Comparison of ENCODE assay signal across 9 mouse cellular contexts in genomic region chr15:82040650-82041049, GRCm38 (mm10). TPM values are rescaled to one million over a fixed set of nuclear protein-coding genes. Genes with fewer than 3 reads are reported as not detected.
DNase-seq lines count a peak whose midpoint lies in the region; ATAC-seq lines count a peak whose summit lies in the region.
"Had no signal": no experiment of that assay in that cellular context is flagged by ENCODE, and none has a peak within 500 bp of the region (broad histone marks: within the 10 kb centered on the region; RNA-seq: fewer than 3 reads in every experiment).

No protein-coding gene starts in this region.

- H3K4me3 ChIP-seq in heart, embryonic 12.5 days = no peak overlapping the region
- no peak overlapping the region for H3K4me3 ChIP-seq in embryonic facial prominence, embryonic 11.5 days (ENCODE audit: low read depth, low read length)

- 89% methylated on average over 1 of the region's 1 CpGs for WGBS in heart, embryonic 12.5 days
- WGBS in embryonic facial prominence, embryonic 11.5 days = 100% methylated on average over 1 of the region's 1 CpGs

- H3K9me3 ChIP-seq in heart, embryonic 12.5 days (replicated peaks) = no peaks in the 10 kb centered on the region
- no peaks in the 10 kb centered on the region for H3K9me3 ChIP-seq in embryonic facial prominence, embryonic 11.5 days (replicated peaks; ENCODE audit: control insufficient read depth, low read length)

- H3K4me1 ChIP-seq in heart, embryonic 12.5 days (replicated peaks) = peaks cover 6% of the 10 kb centered on the region
- no peaks in the 10 kb centered on the region for H3K4me1 ChIP-seq in embryonic facial prominence, embryonic 11.5 days (ENCODE audit: control insufficient read depth, insufficient read depth, low read length)

- no peak for ATAC-seq in heart, embryonic 12.5 days (ENCODE audit: insufficient number of reproducible peaks, low FRiP score)
- ATAC-seq in embryonic facial prominence, embryonic 11.5 days (replicated peaks; ENCODE audit: insufficient number of reproducible peaks, low FRiP score, low TSS enrichment, low read depth) = no peak

- no peaks in the 10 kb centered on the region for H3K27me3 ChIP-seq in heart, embryonic 12.5 days (replicated peaks)
- H3K27me3 ChIP-seq in embryonic facial prominence, embryonic 11.5 days (ENCODE audit: control insufficient read depth, insufficient read depth, low read length) = no peaks in the 10 kb centered on the region

- H3K27ac ChIP-seq in heart, embryonic 12.5 days (ENCODE audit: poor library complexity, severe bottlenecking) = no peak overlapping the region
- no peak overlapping the region for H3K27ac ChIP-seq in embryonic facial prominence, embryonic 11.5 days (replicated peaks; ENCODE audit: low read depth, low read length)
- H3K27ac ChIP-seq: macrophage had no signal

- no peak overlapping the region for H3K4me2 ChIP-seq in heart, embryonic 12.5 days
- no peak overlapping the region for H3K4me2 ChIP-seq in embryonic facial prominence, embryonic 11.5 days (ENCODE audit: low read depth, low read length)

- H3K9ac ChIP-seq in heart, embryonic 12.5 days = no peak overlapping the region
- H3K9ac ChIP-seq in embryonic facial prominence, embryonic 11.5 days (replicated peaks; ENCODE audit: low read length) = no peak overlapping the region

- intact Hi-C loops in heart, postnatal 10 days (cut with DNase I) = loop anchor here (2.0 kb wide), 1 partner anchor 80 kb away; the partner anchor contains the start of gene Pmm1

- H3K36me3 ChIP-seq in heart, embryonic 12.5 days = peaks cover 63% of the 10 kb centered on the region
- H3K36me3 ChIP-seq in embryonic facial prominence, embryonic 11.5 days (replicated peaks; ENCODE audit: control insufficient read depth, insufficient read depth, low read depth, low read length) = peaks cover 12% of the 10 kb centered on the region

- DNase-seq in heart, postnatal 10 days = peak; percentile 40 to 66
- DNase-seq in CD4-positive helper T cell, adult 2 months (ENCODE audit: low read depth, low spot score) = peak; percentile 71
- DNase-seq in T-cell, adult 2 months (ENCODE audit: low spot score) = peak; percentile 63
- DNase-seq in embryonic facial prominence, embryonic 11.5 days (ENCODE audit: low spot score) = peak; percentile 71
- peak; percentile 41 to 68 for DNase-seq in kidney, postnatal 36 days
- DNase-seq in mesoderm, embryonic 11.5 days (ENCODE audit: low read depth, low spot score) = peak; percentile 66
- DNase-seq in urinary bladder, adult 18-20 months (ENCODE audit: low spot score in 2 of 2) = no peak

RNA-seq across cellular contexts. Expression of gene Snu13, which starts 6.7 kb away (rescaled TPM):
- total RNA-seq in heart, postnatal 10 days (2021) = 10 to 100 TPM; 55.3 to 57.3 TPM
- polyA plus RNA-seq in heart, embryonic 12.5 days (2016; fragmentation: Nextera tagmentation; extraction: Ambion mirVana) = 150 and 157 TPM in 2 replicates
- 342 and 357 TPM in 2 replicates for polyA plus RNA-seq in embryonic facial prominence, embryonic 11.5 days (2014; fragmentation: Nextera tagmentation; extraction: Ambion mirVana)

RNA-seq across cellular contexts. Expression of gene Desi1, which starts 7.0 kb away (rescaled TPM):
- total RNA-seq in heart, postnatal 10 days (2021) = 10 to 100 TPM; 24.6 to 26.7 TPM
- polyA plus RNA-seq in heart, embryonic 12.5 days (2016; fragmentation: Nextera tagmentation; extraction: Ambion mirVana) = 22.8 and 24.6 TPM in 2 replicates
- 26.9 and 31.6 TPM in 2 replicates for polyA plus RNA-seq in embryonic facial prominence, embryonic 11.5 days (2014; fragmentation: Nextera tagmentation; extraction: Ambion mirVana)

RNA-seq across cellular contexts. Expression of gene 4930407I10Rik, which starts 18.3 kb away (rescaled TPM):
- total RNA-seq in heart, postnatal 10 days (2021) = not detected
- polyA plus RNA-seq in heart, embryonic 12.5 days (2016; fragmentation: Nextera tagmentation; extraction: Ambion mirVana) = not detected in 2 replicates
- 0.06 TPM in 1 of 2 replicates, not detected in the other for polyA plus RNA-seq in embryonic facial prominence, embryonic 11.5 days (2014; fragmentation: Nextera tagmentation; extraction: Ambion mirVana)
- polyA plus RNA-seq: macrophage had no signal

RNA-seq across cellular contexts. Expression of gene Mei1, which starts 29.1 kb away (rescaled TPM):
- total RNA-seq in heart, postnatal 10 days (2021) = not detected
- polyA plus RNA-seq in heart, embryonic 12.5 days (2016; fragmentation: Nextera tagmentation; extraction: Ambion mirVana) = not detected in 2 replicates
- polyA plus RNA-seq in embryonic facial prominence, embryonic 11.5 days (2014; fragmentation: Nextera tagmentation; extraction: Ambion mirVana) = not detected in 2 replicates
- polyA plus RNA-seq: macrophage had no signal

RNA-seq across cellular contexts. Expression of gene Xrcc6, which starts 53.0 kb away (rescaled TPM):
- 10 to 100 TPM; 22.6 to 29.3 TPM for total RNA-seq in heart, postnatal 10 days (2021)
- 68.7 and 80.2 TPM in 2 replicates for polyA plus RNA-seq in heart, embryonic 12.5 days (2016; fragmentation: Nextera tagmentation; extraction: Ambion mirVana)
- 91.5 and 94.4 TPM in 2 replicates for polyA plus RNA-seq in embryonic facial prominence, embryonic 11.5 days (2014; fragmentation: Nextera tagmentation; extraction: Ambion mirVana)

Comparison
In these comparisons a context has a peak if more than half of its experiments do, and no peak if none do; other contexts are left out.
1. DNase-seq: peak in heart, postnatal 10 days (2 of 2), CD4-positive helper T cell, adult 2 months (single experiment), T-cell, adult 2 months (single experiment), embryonic facial prominence, embryonic 11.5 days (single experiment), kidney, postnatal 36 days (2 of 2) and mesoderm, embryonic 11.5 days (single experiment); none in urinary bladder, adult 18-20 months (0 of 2).